Mouse (Mus musculus): ENCODE results near the gene Tbx6. TPM values are rescaled to one million over a fixed set of nuclear protein-coding genes. Genes with fewer than 3 reads are reported as not detected.
A peak's percentile ranks its signal among the peaks of the same experiment; 100 is the strongest.

Gene Tbx6
- polyA plus RNA-seq, 1 experiment: not detected

DNA sequence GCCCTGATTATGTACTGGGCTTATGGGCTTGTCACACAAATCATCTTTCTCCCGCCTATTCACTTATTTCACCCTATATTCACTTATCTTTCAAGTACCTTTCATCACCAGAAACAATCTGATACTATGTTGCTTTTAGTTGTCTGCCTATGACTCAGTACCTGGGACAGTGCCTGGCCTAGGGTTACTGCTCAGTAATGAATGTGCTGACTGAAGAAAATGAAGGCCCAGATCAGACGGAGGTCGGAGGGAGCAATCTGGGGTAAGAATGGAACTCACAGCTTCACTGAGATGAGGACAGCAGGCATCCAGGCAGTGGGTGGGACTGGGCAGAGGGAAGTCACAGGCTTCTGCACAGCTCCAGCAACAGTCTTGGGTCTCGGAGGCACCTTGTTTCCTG, 26.1 kb downstream of the Tbx6 start:
- Histone ChIP-seq H3K4me3 (ENCODE audit: insufficient read depth, low read depth, low read length) (no peak overlapping the region), H3K27ac (replicated peaks; ENCODE audit: low read depth, low read length) (no peak overlapping the region), H3K4me1 (ENCODE audit: control insufficient read depth, insufficient read depth, insufficient read length, low read length) (0 out of 2 replicates have a peak, but pooled peaks cover 5% of the 10 kb centered on the region)

DNA sequence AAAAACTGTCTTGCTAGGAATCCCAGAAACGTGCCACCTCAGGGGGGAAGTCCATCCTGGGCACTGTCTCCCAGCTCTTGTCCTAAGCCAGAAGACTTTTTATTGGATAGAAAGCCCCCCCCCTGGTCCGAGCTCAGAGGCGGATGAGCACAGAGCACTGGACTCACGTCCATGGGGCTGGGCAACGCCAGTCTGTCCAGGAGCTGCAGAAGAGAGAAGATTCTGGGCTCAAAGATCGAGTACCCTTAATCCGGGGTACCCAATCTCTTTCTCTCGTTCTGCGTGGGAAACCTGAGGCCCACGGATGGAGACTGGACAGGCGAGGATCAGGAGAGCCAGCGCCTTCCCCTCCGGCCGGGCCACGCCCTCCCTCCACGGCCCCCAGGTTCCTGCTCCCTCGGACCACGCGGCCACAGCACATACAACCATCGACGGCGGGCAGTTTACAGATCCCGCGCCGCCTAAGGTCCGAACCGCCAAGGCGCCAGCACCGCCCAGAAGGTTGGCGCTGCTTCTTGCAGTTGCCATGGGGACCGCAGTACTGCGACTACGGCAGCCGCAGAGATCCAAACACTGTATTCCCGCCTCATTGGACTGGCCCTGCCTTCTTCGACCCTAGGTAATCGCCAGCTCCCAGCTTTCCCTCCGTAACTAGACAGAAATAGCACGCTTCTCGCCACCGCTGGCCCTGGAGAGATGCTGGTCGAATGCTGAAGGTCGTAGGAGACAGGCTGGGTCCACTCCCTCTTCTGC, 27.6 kb downstream of the Tbx6 start:
- Histone ChIP-seq H3K4me1 (ENCODE audit: control insufficient read depth, insufficient read depth, insufficient read length, low read length) (peaks cover 9% of the 10 kb centered on the region), H3K27ac (replicated peaks; ENCODE audit: low read depth, low read length) (peak overlapping the region; percentile 30), H3K4me3 (ENCODE audit: insufficient read depth, low read depth, low read length) (peak overlapping the region; percentile 62)

DNA sequence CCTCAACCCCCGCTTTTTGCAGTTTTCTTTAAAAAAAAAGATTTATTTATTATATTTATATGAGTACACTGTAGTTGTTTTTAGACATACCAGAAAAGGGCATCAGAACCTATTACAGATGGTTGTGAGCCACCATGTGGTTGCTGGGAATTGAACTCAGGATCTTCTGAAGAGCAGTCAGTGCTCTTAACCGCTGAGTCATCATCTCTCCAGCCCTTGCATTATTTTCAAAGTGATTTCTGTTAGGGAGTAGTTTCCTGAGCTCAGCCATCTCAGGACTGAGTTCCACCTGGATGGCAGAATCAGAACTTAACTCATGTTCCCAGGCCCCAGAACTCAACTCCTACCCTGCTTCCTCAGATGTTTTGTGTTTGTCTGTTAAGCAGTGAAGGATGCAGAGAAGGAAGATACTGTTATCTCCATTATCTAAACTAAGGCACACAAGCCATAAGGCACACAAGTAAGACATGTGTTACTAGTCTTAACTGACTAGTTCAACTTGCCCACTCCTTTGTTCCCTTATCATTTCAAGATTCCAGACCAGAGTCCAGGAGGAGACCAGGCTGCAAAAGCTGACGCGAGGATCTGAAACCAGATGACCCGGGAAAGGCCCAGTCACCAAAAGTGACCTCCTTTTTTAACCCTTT, 28.6 kb downstream of the Tbx6 start:
- Histone ChIP-seq H3K4me1 (ENCODE audit: control insufficient read depth, insufficient read depth, insufficient read length, low read length) (peaks cover 10% of the 10 kb centered on the region), H3K27ac (replicated peaks; ENCODE audit: low read depth, low read length) (no peak overlapping the region), H3K4me3 (ENCODE audit: insufficient read depth, low read depth, low read length) (no peak overlapping the region)

DNA sequence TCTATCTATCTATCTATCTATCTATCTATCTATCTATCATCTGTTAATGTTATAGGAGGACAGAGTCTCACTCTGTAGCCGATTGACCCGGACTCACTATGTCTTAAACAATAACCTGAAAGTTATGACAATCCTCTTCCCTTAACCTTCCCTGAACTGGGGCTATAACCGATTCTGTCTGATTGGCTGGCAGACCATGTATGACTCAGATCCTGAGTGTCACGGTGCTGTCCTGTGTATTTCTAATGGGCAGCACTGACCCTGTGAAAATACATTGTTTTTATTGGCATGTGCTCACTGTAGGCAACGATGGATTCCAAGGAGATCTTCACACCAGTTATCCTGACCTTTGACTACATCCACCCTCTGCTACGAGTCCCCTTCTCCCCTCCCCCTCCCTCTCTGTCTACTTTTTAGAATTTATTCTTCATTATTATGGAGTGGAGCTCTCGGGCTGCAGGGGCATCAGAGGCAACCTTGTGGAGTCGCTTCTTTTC, 34.5 kb downstream of the Tbx6 start:
- Histone ChIP-seq H3K4me1 (ENCODE audit: control insufficient read depth, insufficient read depth, insufficient read length, low read length) (peaks cover 8% of the 10 kb centered on the region), H3K27ac (replicated peaks; ENCODE audit: low read depth, low read length) (peak overlapping the region; percentile 97), H3K4me3 (ENCODE audit: insufficient read depth, low read depth, low read length) (no peak overlapping the region)

DNA sequence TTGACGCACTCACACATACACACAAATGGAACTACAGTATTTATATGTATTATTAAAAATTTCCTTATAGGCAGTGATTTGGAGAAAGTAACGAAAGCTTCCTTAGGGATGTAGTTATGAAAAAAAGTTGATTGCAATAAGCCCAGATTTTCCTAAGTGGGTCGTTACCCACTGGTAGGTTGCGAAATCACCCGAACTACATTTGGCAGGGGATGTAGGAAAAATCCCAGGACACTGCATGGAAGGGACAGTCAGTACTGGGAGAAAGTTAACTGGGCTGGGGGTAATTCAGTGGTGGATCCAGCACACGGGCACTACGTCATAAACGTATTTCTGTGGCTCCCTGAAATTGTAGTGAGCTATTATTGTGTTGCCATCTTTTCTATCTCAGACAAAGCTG, 35.2 kb downstream of the Tbx6 start:
- Histone ChIP-seq H3K27ac (replicated peaks; ENCODE audit: low read depth, low read length) (peak overlapping the region; percentile 99), H3K4me1 (ENCODE audit: control insufficient read depth, insufficient read depth, insufficient read length, low read length) (peaks cover 8% of the 10 kb centered on the region), H3K4me3 (ENCODE audit: insufficient read depth, low read depth, low read length) (no peak overlapping the region)

DNA sequence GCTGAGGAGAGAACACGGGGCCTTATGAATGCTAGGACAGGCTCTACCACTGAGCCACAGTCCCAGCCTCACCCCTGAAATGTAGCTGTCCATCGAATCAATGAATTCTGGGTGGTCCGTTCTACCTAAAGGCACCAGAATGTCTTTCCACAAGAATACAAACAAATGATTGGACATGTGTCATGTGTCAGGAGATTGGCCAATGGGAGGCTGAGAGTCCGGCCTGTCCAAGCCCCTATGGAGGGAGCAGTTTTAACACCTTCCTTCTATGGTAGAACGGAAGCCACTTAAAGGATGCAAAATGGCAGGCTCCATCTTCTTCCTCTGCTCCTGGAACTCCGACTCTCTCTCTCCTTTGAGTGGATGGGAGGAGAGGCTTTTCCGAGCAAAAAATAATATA, 36.3 kb downstream of the Tbx6 start:
- peak overlapping the region; percentile 99 for H3K27ac ChIP-seq (replicated peaks; ENCODE audit: low read depth, low read length)
- no peak overlapping the region for H3K4me3 ChIP-seq (ENCODE audit: insufficient read depth, low read depth, low read length)
- peaks cover 13% of the 10 kb centered on the region for H3K4me1 ChIP-seq (ENCODE audit: control insufficient read depth, insufficient read depth, insufficient read length, low read length)

DNA sequence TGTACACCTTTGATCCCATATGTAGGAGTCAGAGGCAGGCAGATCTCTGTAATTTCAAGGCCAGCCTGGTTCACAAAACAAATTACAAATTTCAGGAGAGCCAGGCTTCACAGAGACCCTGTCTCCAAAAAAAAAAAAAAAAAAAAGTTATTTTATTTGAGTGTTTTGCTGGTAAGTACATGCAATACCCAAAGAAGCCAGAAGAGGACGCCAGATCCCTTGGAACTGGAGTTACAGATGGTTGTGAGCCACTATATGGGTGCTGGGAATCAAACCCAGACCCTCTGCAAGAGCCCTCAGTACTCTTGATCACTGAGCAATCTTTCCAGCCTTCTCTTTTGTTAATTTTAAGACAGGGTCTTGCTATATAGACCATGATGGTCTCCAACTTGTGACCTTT, 37.5 kb downstream of the Tbx6 start:
- H3K4me1 ChIP-seq (ENCODE audit: control insufficient read depth, insufficient read depth, insufficient read length, low read length): peaks cover 10% of the 10 kb centered on the region
- H3K27ac ChIP-seq (replicated peaks; ENCODE audit: low read depth, low read length): no peak overlapping the region
- no peak overlapping the region for H3K4me3 ChIP-seq (ENCODE audit: insufficient read depth, low read depth, low read length)

DNA sequence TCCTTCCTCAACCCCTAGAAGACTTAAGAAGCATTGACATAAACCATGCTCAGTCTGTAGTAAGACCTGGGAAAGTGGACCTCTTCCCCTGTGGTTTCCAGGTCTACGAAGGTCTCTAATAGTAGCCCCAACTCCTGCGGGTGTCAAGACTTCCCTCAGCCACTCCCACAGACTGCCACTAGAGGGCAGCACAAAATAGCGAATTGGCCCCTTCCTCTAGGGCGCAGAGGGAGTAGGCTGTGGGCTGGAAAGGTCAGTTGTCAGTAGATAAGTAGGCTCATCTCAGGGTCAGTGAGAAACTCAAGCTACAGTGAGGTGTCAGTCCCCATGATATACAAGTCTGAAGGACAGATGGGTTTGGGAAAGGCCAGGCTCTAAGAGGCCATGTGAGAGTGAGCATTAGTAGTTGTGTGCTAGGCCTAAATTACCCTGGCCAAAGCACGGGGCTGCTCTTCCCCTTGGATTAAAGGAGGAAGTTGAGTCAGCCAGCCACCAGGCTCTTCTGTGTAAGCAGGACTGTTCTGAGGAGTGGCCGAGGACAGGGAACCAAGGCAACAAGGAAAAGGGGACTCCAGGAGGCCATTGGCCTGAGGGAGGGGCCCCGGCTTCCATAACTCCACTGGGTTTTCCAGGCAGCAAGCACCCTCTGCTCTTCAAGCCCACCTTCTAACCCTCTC, 40.7 kb downstream of the Tbx6 start:
- Histone ChIP-seq H3K4me3 (ENCODE audit: insufficient read depth, low read depth, low read length) (no peak overlapping the region), H3K27ac (replicated peaks; ENCODE audit: low read depth, low read length) (peak overlapping the region; percentile 84), H3K4me1 (ENCODE audit: control insufficient read depth, insufficient read depth, insufficient read length, low read length) (peaks cover 9% of the 10 kb centered on the region)

DNA sequence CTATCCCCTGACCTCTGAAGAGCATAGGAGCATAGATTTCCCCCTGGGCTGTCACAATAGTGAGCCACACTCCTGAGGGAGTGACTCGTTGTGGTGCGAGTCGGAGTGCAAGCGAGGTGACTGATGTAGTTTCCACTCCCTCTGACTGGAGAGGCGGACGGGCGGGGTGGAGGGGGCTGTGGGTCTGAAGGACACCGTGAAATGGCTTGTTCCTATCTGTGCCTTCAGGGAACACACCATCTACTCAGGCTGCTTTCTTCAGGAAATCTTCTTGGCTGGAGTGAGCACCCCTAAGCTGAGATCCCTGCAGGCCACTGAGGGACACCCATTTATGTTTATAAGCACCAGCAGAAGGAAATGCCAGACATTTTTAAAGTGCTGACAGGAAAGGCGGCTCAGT, 41.5 kb downstream of the Tbx6 start:
- H3K4me1 ChIP-seq (ENCODE audit: control insufficient read depth, insufficient read depth, insufficient read length, low read length): peaks cover 9% of the 10 kb centered on the region
- peak overlapping the region; percentile 84 for H3K27ac ChIP-seq (replicated peaks; ENCODE audit: low read depth, low read length)
- H3K4me3 ChIP-seq (ENCODE audit: insufficient read depth, low read depth, low read length): peak overlapping the region; percentile 15

DNA sequence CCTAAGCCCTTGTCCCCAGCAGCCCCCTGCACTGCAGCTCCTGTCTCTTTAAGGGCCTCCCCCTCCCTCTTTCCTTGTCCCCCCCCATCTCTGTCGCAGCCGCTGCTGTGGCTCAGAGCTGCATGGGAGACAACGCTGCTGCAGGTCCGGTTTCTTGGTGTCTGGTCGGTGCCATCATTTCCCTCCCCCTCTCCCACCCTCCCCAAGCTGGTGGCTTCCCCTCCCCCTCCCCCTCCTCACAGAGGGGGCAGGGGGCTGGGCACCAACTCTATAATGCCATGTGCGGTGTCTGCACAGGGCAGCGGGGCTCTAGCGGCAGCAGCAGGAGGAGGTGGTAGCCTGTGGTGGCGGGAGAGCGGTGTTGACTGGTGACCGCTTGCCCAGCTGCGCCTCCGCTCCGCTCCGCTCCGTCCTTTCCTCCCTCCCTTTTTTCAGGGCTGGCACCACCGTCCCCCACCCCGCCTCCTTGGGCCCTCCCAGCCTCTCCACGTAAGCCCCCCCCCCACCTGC, 42.0 kb downstream of the Tbx6 start:
- Histone ChIP-seq H3K4me3 (ENCODE audit: insufficient read depth, low read depth, low read length) (peak overlapping the region; percentile 59), H3K27ac (replicated peaks; ENCODE audit: low read depth, low read length) (peak overlapping the region; percentile 68), H3K4me1 (ENCODE audit: control insufficient read depth, insufficient read depth, insufficient read length, low read length) (peaks cover 9% of the 10 kb centered on the region)

DNA sequence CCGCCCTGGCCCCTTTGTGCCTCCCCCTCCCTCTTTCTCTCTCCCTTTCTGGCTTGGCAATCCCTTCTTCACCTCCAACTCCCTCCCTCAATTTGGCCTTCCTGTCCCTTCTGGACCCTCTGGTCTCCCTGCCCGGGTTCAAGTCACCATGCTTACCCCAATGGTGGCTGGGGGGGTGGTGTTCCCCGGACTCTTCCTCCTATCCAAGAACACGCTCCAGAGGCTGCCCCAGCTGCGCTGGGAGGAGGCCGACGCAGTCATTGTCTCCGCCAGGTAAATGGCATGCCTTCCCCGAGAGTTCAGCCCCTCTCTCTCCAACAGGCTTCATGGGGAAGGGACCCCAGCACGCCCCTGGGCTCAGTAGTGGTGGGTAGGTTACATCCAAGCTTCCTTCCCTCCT, 42.7 kb downstream of the Tbx6 start:
- peak overlapping the region; percentile 25 for H3K4me3 ChIP-seq (ENCODE audit: insufficient read depth, low read depth, low read length)
- H3K27ac ChIP-seq (replicated peaks; ENCODE audit: low read depth, low read length): no peak overlapping the region; the same call in 1 of the 2 replicates
- peaks cover 9% of the 10 kb centered on the region for H3K4me1 ChIP-seq (ENCODE audit: control insufficient read depth, insufficient read depth, insufficient read length, low read length)

DNA sequence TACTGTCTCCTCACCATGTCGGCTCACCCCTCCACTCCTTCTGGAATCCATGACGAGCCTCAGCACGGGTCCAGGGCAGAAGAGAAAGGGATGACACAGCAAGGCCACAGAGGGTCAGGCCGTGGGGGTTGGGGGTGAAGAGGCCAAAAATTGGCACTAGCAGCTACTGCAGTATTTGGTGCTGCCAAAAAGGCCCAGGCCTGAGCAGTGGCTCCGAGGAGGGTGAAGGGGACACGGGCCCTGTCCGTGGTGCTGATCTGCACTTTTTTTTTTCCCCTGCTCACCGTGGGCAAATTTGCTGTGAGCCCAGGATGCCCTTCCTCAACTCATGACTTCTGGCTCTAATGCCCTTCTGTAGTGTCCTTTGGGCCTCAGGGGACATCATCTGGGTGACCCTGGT, 44.1 kb downstream of the Tbx6 start:
- Histone ChIP-seq H3K27ac (replicated peaks; ENCODE audit: low read depth, low read length) (no peak overlapping the region), H3K4me1 (ENCODE audit: control insufficient read depth, insufficient read depth, insufficient read length, low read length) (peaks cover 9% of the 10 kb centered on the region), H3K4me3 (ENCODE audit: insufficient read depth, low read depth, low read length) (no peak overlapping the region)

DNA sequence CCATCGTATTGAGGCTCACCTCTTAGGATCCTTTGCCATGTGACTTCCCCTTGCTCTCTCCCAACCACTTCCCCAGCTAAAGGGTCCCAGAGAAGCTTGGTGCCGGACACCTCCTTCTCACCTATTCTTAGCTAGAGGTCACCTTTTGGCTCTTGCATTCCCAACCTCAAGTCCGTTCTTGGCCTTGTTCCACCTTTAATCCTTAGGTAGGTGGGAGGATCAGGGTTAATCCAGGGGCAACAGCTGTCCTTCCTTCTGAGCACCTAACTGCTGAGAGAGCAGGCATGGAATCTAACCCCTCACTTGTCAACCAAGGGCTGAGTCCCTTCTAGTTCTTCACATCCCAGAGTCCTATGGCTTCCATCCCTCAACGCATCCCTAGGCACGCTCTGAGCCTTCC, 44.7 kb downstream of the Tbx6 start:
- H3K4me3 ChIP-seq (ENCODE audit: insufficient read depth, low read depth, low read length): no peak overlapping the region
- H3K4me1 ChIP-seq (ENCODE audit: control insufficient read depth, insufficient read depth, insufficient read length, low read length): peaks cover 9% of the 10 kb centered on the region
- no peak overlapping the region for H3K27ac ChIP-seq (replicated peaks; ENCODE audit: low read depth, low read length)

DNA sequence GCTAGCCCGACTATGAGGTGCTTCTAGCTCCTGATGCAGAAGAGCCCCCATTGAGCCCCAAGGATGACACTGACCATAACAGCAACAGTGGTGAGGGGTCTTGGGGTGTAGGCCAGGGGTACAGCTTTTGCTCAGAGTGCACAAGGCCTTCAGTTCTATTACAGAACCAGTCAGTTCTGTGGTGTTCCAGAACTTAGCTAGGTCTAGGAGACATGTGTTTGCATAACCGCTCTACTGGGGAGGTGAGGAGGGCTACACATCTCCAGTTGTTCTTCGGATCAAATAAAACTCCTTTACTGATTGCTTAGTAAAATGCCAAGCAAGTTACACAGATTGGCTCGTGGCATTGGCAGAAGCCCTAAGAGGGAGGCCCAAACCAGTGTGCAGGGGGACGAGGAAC, 50.3 kb downstream of the Tbx6 start, which contains the start of gene 4930451I11Rik:
TSS of gene 4930451I11Rik (minus strand) at position 101 of the 400 bp plus-strand sequence.
- H3K27ac ChIP-seq (replicated peaks; ENCODE audit: low read depth, low read length): no peak within 1 kb of the TSS
- H3K4me3 ChIP-seq (ENCODE audit: insufficient read depth, low read depth, low read length): peak within 1 kb of the TSS; percentile 44
- H3K4me1 ChIP-seq (ENCODE audit: control insufficient read depth, insufficient read depth, insufficient read length, low read length): no peaks in the 10 kb centered on the region

DNA sequence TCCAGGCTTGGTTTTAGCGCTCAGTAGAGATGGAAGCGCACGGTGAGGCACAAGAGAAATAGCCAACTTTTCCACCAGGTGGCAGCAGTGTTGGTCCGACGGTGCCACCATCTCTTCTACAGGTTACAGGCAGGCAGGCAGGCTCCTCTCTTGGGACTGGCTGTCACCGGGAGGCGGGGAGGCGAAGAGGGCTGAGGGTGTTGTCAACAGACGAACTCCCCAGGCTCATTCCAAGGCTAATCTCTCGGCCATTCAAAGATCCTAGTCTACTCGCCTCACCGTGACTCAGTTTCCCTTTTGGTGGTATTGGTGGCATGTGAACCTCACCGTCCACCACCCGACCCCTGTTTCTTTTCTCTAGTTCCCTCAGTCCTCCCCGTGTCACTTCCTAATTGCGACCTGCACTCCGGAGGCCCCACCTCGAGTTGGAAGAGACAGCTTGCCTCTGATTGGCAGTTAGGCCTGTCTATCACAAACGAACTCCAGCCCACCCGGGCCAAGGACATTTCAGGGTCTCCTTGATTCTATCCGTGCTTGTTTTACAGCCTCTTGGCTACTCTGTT, 50.8 kb downstream of the Tbx6 start:
- Histone ChIP-seq H3K27ac (replicated peaks; ENCODE audit: low read depth, low read length) (no peak overlapping the region), H3K4me3 (ENCODE audit: insufficient read depth, low read depth, low read length) (peak overlapping the region; percentile 44), H3K4me1 (ENCODE audit: control insufficient read depth, insufficient read depth, insufficient read length, low read length) (no peaks in the 10 kb centered on the region)
